Mouse (Mus musculus) ES-E14 (cell line): Measurements from ENCODE around the gene Fntb. TPM values are rescaled to one million over a fixed set of nuclear protein-coding genes. Genes with fewer than 3 reads are reported as not detected.

ENCODE experiments used
- DNase-seq: peaks from one replicate; pipeline ENCODE4 v3.0.0-alpha.2; 2013; ENCODE audit warnings: low read depth, low spot score
- H3K27ac ChIP-seq: 2 replicates; pipeline ENCODE4 v1.5.1; 2012; ENCODE audit warnings: low read depth, mild to moderate bottlenecking, low read length, moderate library complexity, mixed read lengths; ENCODE audit not compliant: poor library complexity, insufficient read depth, severe bottlenecking
- H3K36me3 ChIP-seq: 2 replicates; pipeline ENCODE4 v1.6.1; 2012; ENCODE audit warnings: mild to moderate bottlenecking, low read length, moderate library complexity, mixed read lengths; ENCODE audit not compliant: control insufficient read depth, poor library complexity, insufficient read depth, severe bottlenecking
- H3K4me1 ChIP-seq, 2 experiments: fragments of 150-350 bp in 1 of 2; sonication (generic) in 1 of 2; 2 replicates each; pipeline ENCODE4 v1.6.1; 2012; ENCODE audit warnings: low read length in 2 of 2, mild to moderate bottlenecking in 1 of 2, mixed read lengths in 1 of 2; ENCODE audit not compliant: control insufficient read depth in 2 of 2, insufficient read depth in 2 of 2, poor library complexity in 1 of 2
- H3K4me3 ChIP-seq, 2 experiments: fragments of 150-350 bp in 1 of 2; sonication (generic) in 1 of 2; 2 replicates each; pipeline ENCODE4 v1.5.1; 2012; ENCODE audit warnings: low read length in 2 of 2, low read depth in 1 of 2, mild to moderate bottlenecking in 1 of 2, mixed read lengths in 1 of 2; ENCODE audit not compliant: insufficient read depth in 1 of 2, poor library complexity in 1 of 2, severe bottlenecking in 1 of 2
- H3K9ac ChIP-seq: 2 replicates; pipeline ENCODE4 v1.6.1; 2012; ENCODE audit warnings: low read depth, mild to moderate bottlenecking, low read length, mixed read lengths; ENCODE audit not compliant: poor library complexity, insufficient read depth, severe bottlenecking
- H3K9me3 ChIP-seq: fragments of 150-350 bp; sonication (generic); 2 replicates; pipeline ENCODE4 v1.6.1; 2012; ENCODE audit warnings: low read depth, mild to moderate bottlenecking, low read length; ENCODE audit not compliant: control insufficient read depth, insufficient read depth
- CHD2 ChIP-seq: IDR thresholded peaks from 2 replicates; pipeline ENCODE4 v1.6.1; 2014; ENCODE audit warnings: mild to moderate bottlenecking, low read depth, low read length, inconsistent platforms
- HCFC1 ChIP-seq: IDR thresholded peaks from 2 replicates; pipeline ENCODE4 v1.6.1; 2012; ENCODE audit warnings: low read length, inconsistent platforms, borderline replicate concordance; ENCODE audit not compliant: insufficient read depth
- MAFK ChIP-seq: IDR thresholded peaks from 2 replicates; pipeline ENCODE4 v1.6.1; 2014; ENCODE audit warnings: mild to moderate bottlenecking, low read depth, low read length, inconsistent platforms; ENCODE audit not compliant: insufficient read depth
- ZC3H11A ChIP-seq: IDR thresholded peaks from 2 replicates; pipeline ENCODE4 v1.6.1; 2012; ENCODE audit warnings: low read depth, mild to moderate bottlenecking, inconsistent platforms, low read length, borderline replicate concordance
- ZNF384 ChIP-seq: IDR thresholded peaks from 2 replicates; pipeline ENCODE4 v1.6.1; 2012; ENCODE audit warnings: low read depth, low read length, inconsistent platforms
- in situ Hi-C, 2 experiments: fragments of 600-800 bp; cut with MboI; formaldehyde crosslinking; loops; one replicate each; pipeline ENCODE4 v1.15.1; 2025; ENCODE audit warnings: low sequenced_read_pairs in 2 of 2, inconsistent platforms in 1 of 2; ENCODE audit not compliant: unreplicated experiment in 2 of 2
- total RNA-seq: library from RNA; depleted of rRNA; stranded (reverse); fragments of 300-350 nt; gene quantifications from 2 replicates; pipeline ENCODE4 v1.2.3, GENCODE M21; 2012

Gene Fntb
- total RNA-seq, 1 experiment: 24.0 TPM

GRCm38 (mm10) chr12:76771540-76771939 lies 6.2 kb downstream of the Fntb start:
- Histone ChIP-seq H3K9me3 (no peaks in the 10 kb centered on the region), H3K27ac (no peak overlapping the region), H3K4me1 (peaks cover 0 to 2% of the 10 kb centered on the region in 2 experiments; a peak in 1 of 4 replicates), H3K36me3 (no peaks in the 10 kb centered on the region), H3K4me3 (no peak overlapping the region), H3K9ac (no peak overlapping the region)
- no peak for DNase-seq
- no peak for TF ChIP-seq CHD2
- no peak for TF ChIP-seq MAFK
- TF ChIP-seq ZNF384: no peak
- in situ Hi-C loops: no loop called here

- Histone ChIP-seq H3K9ac (no peak overlapping the region), H3K36me3 (no peaks in the 10 kb centered on the region), H3K4me3 (no peak overlapping the region), H3K4me1 (no peaks in the 10 kb centered on the region), H3K9me3 (no peaks in the 10 kb centered on the region), H3K27ac (no peak overlapping the region)
- TF ChIP-seq CHD2 (no peak), ZNF384 (no peak), HCFC1 (no peak)
- DNase-seq: no peak
- in situ Hi-C loops: no loop called here
Measured at GRCm38 (mm10) chr12:76774652-76775051, 9.3 kb downstream of the Fntb start.

GRCm38 (mm10) chr12:76775132-76775531 lies 9.7 kb downstream of the Fntb start:
- in situ Hi-C loops: no loop called here
- H3K27ac ChIP-seq: no peak overlapping the region
- H3K4me3 ChIP-seq: no peak overlapping the region
- TF ChIP-seq CHD2 (no peak), ZC3H11A (no peak), HCFC1 (no peak), MAFK (no peak), ZNF384 (no peak)
- no peak for DNase-seq
- peaks cover 4% of the 10 kb centered on the region; the same call in 1 of the 2 replicates for H3K36me3 ChIP-seq
- H3K9me3 ChIP-seq: no peaks in the 10 kb centered on the region
- no peak overlapping the region for H3K9ac ChIP-seq
- no peaks in the 10 kb centered on the region for H3K4me1 ChIP-seq

GRCm38 (mm10) chr12:76776898-76777297 lies 11.5 kb downstream of the Fntb start:
- Histone ChIP-seq H3K9me3 (peaks cover 5% of the 10 kb centered on the region; the same call in 1 of the 2 replicates), H3K36me3 (peaks cover 4% of the 10 kb centered on the region; the same call in 1 of the 2 replicates), H3K27ac (no peak overlapping the region), H3K9ac (no peak overlapping the region), H3K4me3 (no peak overlapping the region), H3K4me1 (no peaks in the 10 kb centered on the region)
- DNase-seq: no peak
- in situ Hi-C loops: no loop called here
- no peak for TF ChIP-seq ZNF384
- TF ChIP-seq MAFK: no peak
- no peak for TF ChIP-seq ZC3H11A
- TF ChIP-seq HCFC1: no peak
- TF ChIP-seq CHD2: no peak

- in situ Hi-C loops: no loop called here
- H3K36me3 ChIP-seq: peaks cover 4% of the 10 kb centered on the region; the same call in 1 of the 2 replicates
- H3K4me3 ChIP-seq: no peak overlapping the region
- no peaks in the 10 kb centered on the region for H3K4me1 ChIP-seq
- no peak for DNase-seq
- no peak overlapping the region for H3K27ac ChIP-seq
- H3K9me3 ChIP-seq: peaks cover 5% of the 10 kb centered on the region; the same call in 1 of the 2 replicates
- H3K9ac ChIP-seq: no peak overlapping the region
- TF ChIP-seq HCFC1 (no peak), ZNF384 (no peak), MAFK (no peak), CHD2 (no peak), ZC3H11A (no peak)
Measured at GRCm38 (mm10) chr12:76777845-76778244, 12.5 kb downstream of the Fntb start.
